Mouse (Mus musculus) limb, embryonic 12.5 days (tissue): Measurements from ENCODE around the gene Olfr576. TPM values are rescaled to one million over a fixed set of nuclear protein-coding genes. Genes with fewer than 3 reads are reported as not detected.

Source experiments
- ATAC-seq: fragments of 200-750 bp; cut with Nextera tagmentation; 2 replicates; pipeline ENCODE4 v1.8.0; 2017; ENCODE audit warnings: low read depth, moderate TSS enrichment; ENCODE audit not compliant: insufficient number of reproducible peaks, insufficient read depth, low FRiP score, low TSS enrichment
- H3K27ac ChIP-seq: fragments of 300-500 bp; sonication (generic); 2 replicates; pipeline ENCODE4 v1.5.1; 2016; ENCODE audit warnings: mild to moderate bottlenecking, moderate library complexity
- H3K27me3 ChIP-seq: fragments of 300-500 bp; sonication (generic); 2 replicates; pipeline ENCODE4 v1.6.1; 2016; ENCODE audit warnings: mild to moderate bottlenecking, moderate library complexity
- H3K36me3 ChIP-seq: fragments of 300-500 bp; sonication (generic); 2 replicates; pipeline ENCODE4 v1.6.1; 2016; ENCODE audit warnings: mild to moderate bottlenecking, moderate library complexity
- H3K4me1 ChIP-seq: fragments of 300-500 bp; sonication (generic); replicated peaks from 2 replicates; pipeline ENCODE4 v1.6.1; 2016
- H3K4me2 ChIP-seq: fragments of 300-500 bp; sonication (generic); 2 replicates; pipeline ENCODE4 v1.6.1; 2016; ENCODE audit warnings: mild to moderate bottlenecking, moderate library complexity
- H3K4me3 ChIP-seq: fragments of 300-500 bp; sonication (generic); replicated peaks from 2 replicates; pipeline ENCODE4 v1.5.1; 2016; ENCODE audit warnings: mild to moderate bottlenecking
- H3K9ac ChIP-seq: fragments of 300-500 bp; sonication (generic); replicated peaks from 2 replicates; pipeline ENCODE4 v1.6.1; 2016; ENCODE audit warnings: mild to moderate bottlenecking, moderate library complexity
- H3K9me3 ChIP-seq: fragments of 300-500 bp; sonication (generic); 2 replicates; pipeline ENCODE4 v1.6.1; 2016; ENCODE audit warnings: mild to moderate bottlenecking, moderate library complexity
- WGBS: fragments of 180-500 bp; shearing (Covaris S2); methylation state at CpG from one replicate; pipeline ENCODE4 v1.1.7; 2016; 5-methylcytosine and 5-hydroxymethylcytosine counted together
- polyA plus RNA-seq: library from polyadenylated mRNA; unstranded; fragments of >200 nt; fragmentation: Nextera tagmentation; extraction: Ambion mirVana; gene quantifications from 2 replicates; pipeline ENCODE4 v1.2.1, GENCODE M21; 2016

The Olfr576 gene
- polyA plus RNA-seq, 1 experiment from 2014 or later: not detected

GRCm38 (mm10) chr7:102958137-102958536 lies 4.3 kb upstream of the Olfr576 start:
- H3K4me2 ChIP-seq: no peak overlapping the region
- no peak overlapping the region for H3K27ac ChIP-seq
- no peaks in the 10 kb centered on the region for H3K4me1 ChIP-seq
- H3K9ac ChIP-seq: no peak overlapping the region
- H3K27me3 ChIP-seq: no peaks in the 10 kb centered on the region
- no peaks in the 10 kb centered on the region for H3K36me3 ChIP-seq
- 75% methylated on average over 3 of the region's 3 CpGs for WGBS
- no peak overlapping the region for H3K4me3 ChIP-seq
- no peaks in the 10 kb centered on the region for H3K9me3 ChIP-seq
- no peak for ATAC-seq

- no peaks in the 10 kb centered on the region for H3K27me3 ChIP-seq
- H3K4me1 ChIP-seq: no peaks in the 10 kb centered on the region
- H3K9me3 ChIP-seq: no peaks in the 10 kb centered on the region
- H3K4me3 ChIP-seq: no peak within 1 kb of the TSS
- no peak within 1 kb of the TSS for H3K9ac ChIP-seq
- no peak within 1 kb of the TSS for H3K27ac ChIP-seq
- H3K36me3 ChIP-seq: no peaks in the 10 kb centered on the region
- 68% methylated on average over 1 of the region's 1 CpGs for WGBS
- H3K4me2 ChIP-seq: no peak within 1 kb of the TSS
- ATAC-seq: no peak
Observed at GRCm38 (mm10) chr7:102958593-102958992, 3.9 kb upstream of the Olfr576 start, which contains the start of gene Olfr575. Gene Olfr575 (minus strand): TSS chr7:102958775.

GRCm38 (mm10) chr7:102974399-102974798 lies 11.9 kb downstream of the Olfr576 start:
- H3K27ac ChIP-seq: no peak overlapping the region
- ATAC-seq: no peak
- no peak overlapping the region for H3K4me2 ChIP-seq
- no peak overlapping the region for H3K9ac ChIP-seq
- WGBS: 56% methylated on average over 1 of the region's 1 CpGs
- no peaks in the 10 kb centered on the region for H3K27me3 ChIP-seq
- no peaks in the 10 kb centered on the region for H3K9me3 ChIP-seq
- H3K36me3 ChIP-seq: no peaks in the 10 kb centered on the region
- H3K4me1 ChIP-seq: no peaks in the 10 kb centered on the region
- no peak overlapping the region for H3K4me3 ChIP-seq

GRCm38 (mm10) chr7:102975843-102976242 lies 13.4 kb downstream of the Olfr576 start, which contains the start of gene Olfr577:
Gene Olfr577 (minus strand): TSS chr7:102975943.
- 84% methylated on average over 2 of the region's 2 CpGs for WGBS
- Histone ChIP-seq H3K9ac (no peak within 1 kb of the TSS), H3K27me3 (no peaks in the 10 kb centered on the region), H3K4me1 (no peaks in the 10 kb centered on the region), H3K9me3 (no peaks in the 10 kb centered on the region), H3K4me3 (no peak within 1 kb of the TSS), H3K36me3 (no peaks in the 10 kb centered on the region), H3K27ac (no peak within 1 kb of the TSS), H3K4me2 (no peak within 1 kb of the TSS)
- ATAC-seq: no peak

- H3K27ac ChIP-seq: no peak within 1 kb of the TSS
- no peaks in the 10 kb centered on the region for H3K4me1 ChIP-seq
- no peaks in the 10 kb centered on the region for H3K9me3 ChIP-seq
Observed at GRCm38 (mm10) chr7:102989224-102989623, 26.8 kb downstream of the Olfr576 start, which contains the start of gene Olfr578. Gene Olfr578 (minus strand): TSS chr7:102989324.

More at GRCm38 (mm10) chr7:102989224-102989623, 26.8 kb downstream of the Olfr576 start, which contains the start of gene Olfr578:
- no peak for ATAC-seq
- Histone ChIP-seq H3K4me2 (no peak within 1 kb of the TSS), H3K36me3 (no peaks in the 10 kb centered on the region), H3K4me3 (no peak within 1 kb of the TSS), H3K9ac (no peak within 1 kb of the TSS), H3K27me3 (no peaks in the 10 kb centered on the region)
- 74% methylated on average over 3 of the region's 3 CpGs for WGBS

Other genes with a start within 250 kb of the Olfr576 start
- gene Olfr33, start 243.6 kb upstream of the Olfr576 start, polyA plus RNA-seq: not detected in 2 replicates
- not detected in 2 replicates for gene Olfr559, start 235.2 kb upstream of the Olfr576 start, polyA plus RNA-seq
- not detected in 2 replicates for gene Olfr560, start 203.3 kb upstream of the Olfr576 start, polyA plus RNA-seq
- not detected in 2 replicates for gene Olfr78, start 203.2 kb upstream of the Olfr576 start, polyA plus RNA-seq
- gene Olfr561, start 191.4 kb upstream of the Olfr576 start, polyA plus RNA-seq: not detected in 2 replicates
- not detected in 2 replicates for gene Olfr564, start 159.2 kb upstream of the Olfr576 start, polyA plus RNA-seq
- gene Olfr566, start 103.9 kb upstream of the Olfr576 start, polyA plus RNA-seq: not detected in 2 replicates
- gene Olfr568, start 85.5 kb upstream of the Olfr576 start, polyA plus RNA-seq: not detected in 2 replicates
- gene Olfr569, start 71.8 kb upstream of the Olfr576 start, polyA plus RNA-seq: not detected in 2 replicates
- not detected in 2 replicates for gene Olfr570, start 68.1 kb upstream of the Olfr576 start, polyA plus RNA-seq
- not detected in 2 replicates for gene Olfr571, start 45.1 kb upstream of the Olfr576 start, polyA plus RNA-seq
- gene Olfr572, start 38.3 kb upstream of the Olfr576 start, polyA plus RNA-seq: not detected in 2 replicates
- gene Olfr573-ps1, start 20.1 kb upstream of the Olfr576 start, polyA plus RNA-seq: not detected in 2 replicates
- not detected in 2 replicates for gene Olfr574, start 14.2 kb upstream of the Olfr576 start, polyA plus RNA-seq
- gene Olfr575, start 3.9 kb upstream of the Olfr576 start, polyA plus RNA-seq: not detected in 2 replicates
- gene Olfr577, start 13.3 kb downstream of the Olfr576 start, polyA plus RNA-seq: not detected in 2 replicates
- gene Olfr578, start 26.7 kb downstream of the Olfr576 start, polyA plus RNA-seq: not detected in 2 replicates
- gene Olfr582, start 75.4 kb downstream of the Olfr576 start, polyA plus RNA-seq: not detected in 2 replicates
- gene Olfr583, start 88.6 kb downstream of the Olfr576 start, polyA plus RNA-seq: not detected in 2 replicates
- not detected in 2 replicates for gene Olfr584, start 119.2 kb downstream of the Olfr576 start, polyA plus RNA-seq
- gene Olfr585, start 135.1 kb downstream of the Olfr576 start, polyA plus RNA-seq: not detected in 2 replicates
- not detected in 2 replicates for gene Olfr586, start 163.0 kb downstream of the Olfr576 start, polyA plus RNA-seq
- gene Olfr588-ps1, start 178.2 kb downstream of the Olfr576 start, polyA plus RNA-seq: not detected in 2 replicates
- not detected in 2 replicates for gene Olfr589, start 193.7 kb downstream of the Olfr576 start, polyA plus RNA-seq
- not detected in 2 replicates for gene Olfr591, start 215.7 kb downstream of the Olfr576 start, polyA plus RNA-seq
- not detected in 2 replicates for gene Olfr592, start 222.1 kb downstream of the Olfr576 start, polyA plus RNA-seq
- gene Olfr593, start 249.2 kb downstream of the Olfr576 start, polyA plus RNA-seq: not detected in 2 replicates